22 mouse cellular contexts compared by ENCODE assay signal in the genomic region with DNA sequence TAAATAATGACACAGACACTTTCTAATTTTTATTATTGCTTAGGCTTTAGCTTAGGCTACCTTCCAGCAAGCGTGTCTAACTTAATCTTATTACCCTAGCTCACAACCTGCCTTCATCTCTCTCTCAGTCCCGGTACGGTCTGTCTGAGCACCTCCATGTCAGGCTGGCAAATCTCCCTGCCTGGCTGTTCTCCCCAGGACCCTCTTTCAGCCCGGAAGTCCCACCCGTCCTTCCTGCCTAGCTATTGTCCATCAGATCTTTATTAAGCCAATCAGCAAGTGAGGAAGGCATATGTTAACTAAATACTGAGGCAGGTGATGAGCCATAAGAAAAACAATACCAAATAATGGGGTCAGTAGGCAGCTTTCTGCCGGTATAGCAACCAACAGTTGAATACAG.
A peak's percentile ranks its signal among the peaks of the same experiment; 100 is the strongest.
DNase-seq lines count a peak whose midpoint lies in the region; ATAC-seq lines count a peak whose summit lies in the region.
"Had no signal": no experiment of that assay in that cellular context is flagged by ENCODE, and none has a peak within 500 bp of the region (broad histone marks: within the 10 kb centered on the region; RNA-seq: fewer than 3 reads in every experiment).

No protein-coding gene starts in this region.

- no peak overlapping the region for H3K9ac ChIP-seq in forebrain, embryonic 15.5 days (replicated peaks)
- no peak overlapping the region for H3K9ac ChIP-seq in forebrain, embryonic 12.5 days
- H3K9ac ChIP-seq in hindbrain, embryonic 15.5 days: no peak overlapping the region
- no peak overlapping the region for H3K9ac ChIP-seq in neural tube, embryonic 15.5 days (replicated peaks)
- H3K9ac ChIP-seq: embryonic facial prominence, embryonic 12.5 days; heart, embryonic 15.5 days; limb, embryonic 13.5 days; liver, embryonic 14.5 days had no signal

- no peaks in the 10 kb centered on the region for H3K9me3 ChIP-seq in forebrain, embryonic 15.5 days
- no peaks in the 10 kb centered on the region for H3K9me3 ChIP-seq in forebrain, embryonic 12.5 days
- H3K9me3 ChIP-seq in megakaryocyte, embryonic 14.5 days: no peaks in the 10 kb centered on the region
- no peaks in the 10 kb centered on the region for H3K9me3 ChIP-seq in hindbrain, embryonic 15.5 days
- no peaks in the 10 kb centered on the region for H3K9me3 ChIP-seq in neural tube, embryonic 15.5 days (replicated peaks)
- H3K9me3 ChIP-seq: embryonic facial prominence, embryonic 12.5 days; heart, embryonic 15.5 days; limb, embryonic 13.5 days had no signal

- no peak overlapping the region for H3K4me2 ChIP-seq in forebrain, embryonic 15.5 days (replicated peaks)
- no peak overlapping the region for H3K4me2 ChIP-seq in forebrain, embryonic 12.5 days
- H3K4me2 ChIP-seq in hindbrain, embryonic 15.5 days: no peak overlapping the region
- no peak overlapping the region for H3K4me2 ChIP-seq in neural tube, embryonic 15.5 days
- H3K4me2 ChIP-seq: embryonic facial prominence, embryonic 12.5 days; heart, embryonic 15.5 days; limb, embryonic 13.5 days had no signal

- peak overlapping the region; percentile 39 for H3K27ac ChIP-seq in forebrain, embryonic 15.5 days (replicated peaks)
- H3K27ac ChIP-seq in forebrain, embryonic 12.5 days: no peak overlapping the region
- H3K27ac ChIP-seq in hindbrain, embryonic 15.5 days (replicated peaks): no peak overlapping the region; the same call in 1 of the 2 replicates
- peak overlapping the region; percentile 50; the same call in 1 of the 2 replicates for H3K27ac ChIP-seq in neural tube, embryonic 15.5 days (replicated peaks)
- H3K27ac ChIP-seq: embryonic facial prominence, embryonic 12.5 days; heart, adult 2 months; heart, embryonic 15.5 days; limb, embryonic 13.5 days; liver, embryonic 14.5 days had no signal

- DNase-seq in right cerebral cortex, adult 2 months (ENCODE audit: low spot score in 2 of 2): no peak
- DNase-seq: adrenal gland, adult 8-10 months; cerebellum, adult 9-11 months; heart, adult 2 months; heart, postnatal 4 days; kidney, postnatal 4 days; right cerebral cortex, adult 18-20 months; thymus, postnatal 14 days had no signal

- 48% methylated on average over 6 of the region's 6 CpGs for WGBS in forebrain, embryonic 15.5 days
- WGBS in forebrain, embryonic 12.5 days: 62% methylated on average over 6 of the region's 6 CpGs
- WGBS in hindbrain, embryonic 15.5 days: 33% methylated on average over 6 of the region's 6 CpGs
- WGBS in neural tube, embryonic 15.5 days: 30% methylated on average over 6 of the region's 6 CpGs

- H3K36me3 ChIP-seq in forebrain, embryonic 15.5 days: no peaks in the 10 kb centered on the region
- no peaks in the 10 kb centered on the region for H3K36me3 ChIP-seq in forebrain, embryonic 12.5 days (replicated peaks)
- no peaks in the 10 kb centered on the region for H3K36me3 ChIP-seq in megakaryocyte, embryonic 14.5 days (replicated peaks; ENCODE audit: low read length)
- no peaks in the 10 kb centered on the region for H3K36me3 ChIP-seq in hindbrain, embryonic 15.5 days
- no peaks in the 10 kb centered on the region for H3K36me3 ChIP-seq in neural tube, embryonic 15.5 days
- H3K36me3 ChIP-seq: embryonic facial prominence, embryonic 12.5 days; heart, embryonic 15.5 days; limb, embryonic 13.5 days had no signal

- peaks cover 23% of the 10 kb centered on the region for H3K4me1 ChIP-seq in forebrain, embryonic 15.5 days
- peaks cover 29% of the 10 kb centered on the region for H3K4me1 ChIP-seq in forebrain, embryonic 12.5 days
- peaks cover 77% of the 10 kb centered on the region for H3K4me1 ChIP-seq in megakaryocyte, embryonic 14.5 days
- H3K4me1 ChIP-seq in hindbrain, embryonic 15.5 days (replicated peaks): peaks cover 23% of the 10 kb centered on the region
- peaks cover 30% of the 10 kb centered on the region for H3K4me1 ChIP-seq in neural tube, embryonic 15.5 days

- no peak overlapping the region for H3K4me3 ChIP-seq in forebrain, embryonic 15.5 days
- H3K4me3 ChIP-seq in forebrain, embryonic 12.5 days (replicated peaks): no peak overlapping the region
- H3K4me3 ChIP-seq in megakaryocyte, embryonic 14.5 days (replicated peaks): peak overlapping the region; percentile 78
- H3K4me3 ChIP-seq in hindbrain, embryonic 15.5 days: no peak overlapping the region
- H3K4me3 ChIP-seq in neural tube, embryonic 15.5 days (replicated peaks): no peak overlapping the region
- H3K4me3 ChIP-seq: embryonic facial prominence, embryonic 12.5 days; heart, adult 2 months; heart, embryonic 15.5 days; limb, embryonic 13.5 days had no signal

- 0 out of 2 replicates have a peak, but pooled peaks have one; percentile 11 for ATAC-seq in forebrain, embryonic 15.5 days (replicated peaks)
- ATAC-seq in forebrain, embryonic 12.5 days (ENCODE audit: low FRiP score): no peak
- no peak for ATAC-seq in megakaryocyte, adult 5-6 weeks (ENCODE audit: poor library complexity, severe bottlenecking)
- ATAC-seq in hindbrain, embryonic 15.5 days (ENCODE audit: low FRiP score, low read depth): 0 out of 2 replicates have a peak, but pooled peaks have one; percentile 21
- no peak for ATAC-seq in neural tube, embryonic 15.5 days (ENCODE audit: low FRiP score)
- ATAC-seq: CD4-positive, CD25-positive, alpha-beta regulatory T cell, adult 4 months; intestine, embryonic 16.5 days; lung, postnatal 0 days; Patski had no signal

- H3K27me3 ChIP-seq in forebrain, embryonic 15.5 days: no peaks in the 10 kb centered on the region
- 0 out of 2 replicates have a peak, but pooled peaks cover 6% of the 10 kb centered on the region for H3K27me3 ChIP-seq in forebrain, embryonic 12.5 days
- H3K27me3 ChIP-seq in megakaryocyte, embryonic 14.5 days (replicated peaks): peaks cover 3% of the 10 kb centered on the region
- H3K27me3 ChIP-seq in hindbrain, embryonic 15.5 days: no peaks in the 10 kb centered on the region
- H3K27me3 ChIP-seq in neural tube, embryonic 15.5 days (replicated peaks): no peaks in the 10 kb centered on the region
- H3K27me3 ChIP-seq: embryonic facial prominence, embryonic 12.5 days; limb, embryonic 13.5 days; Patski had no signal

Comparison
In these comparisons a context has a peak if more than half of its experiments do, and no peak if none do; other contexts are left out.
1. ATAC-seq: peak in forebrain, embryonic 15.5 days (single experiment) and hindbrain, embryonic 15.5 days (single experiment); none in forebrain, embryonic 12.5 days (single experiment), megakaryocyte, adult 5-6 weeks (single experiment) and neural tube, embryonic 15.5 days (single experiment).
2. H3K27ac ChIP-seq: peak in forebrain, embryonic 15.5 days (single experiment) and neural tube, embryonic 15.5 days (single experiment); none in forebrain, embryonic 12.5 days (single experiment) and hindbrain, embryonic 15.5 days (single experiment).